Mouse (Mus musculus) G1E (cell line): ENCODE measurements at regions not wholly inside any gene's neighbourhood (a gene's known extent, or its start where the extent isn't known, plus 50 kb on each side); places are given as distances from the start of the nearest gene placed in this dataset.

Experiments
- ATAC-seq: 2 replicates; pipeline ENCODE4 v1.8.0; 2016; ENCODE audit warnings: mild to moderate bottlenecking; ENCODE audit not compliant: insufficient number of reproducible peaks, poor library complexity, low FRiP score, severe bottlenecking; ENCODE audit errors: extremely low read depth
- DNase-seq: peaks from one replicate; pipeline ENCODE4 v3.0.0; 2012; ENCODE audit warnings: low spot score
- H3K27me3 ChIP-seq: 2 replicates; pipeline ENCODE4 v1.6.1; 2012; ENCODE audit warnings: mild to moderate bottlenecking, low read length, inconsistent platforms; ENCODE audit not compliant: insufficient read depth
- H3K36me3 ChIP-seq: replicated peaks from 2 replicates; pipeline ENCODE3; 2012; ENCODE audit warnings: mild to moderate bottlenecking, inconsistent platforms
- H3K4me1 ChIP-seq: 2 replicates; pipeline ENCODE4 v1.6.1; 2012; ENCODE audit warnings: low read depth, low read length, inconsistent platforms, mixed read lengths; ENCODE audit not compliant: insufficient read depth
- H3K4me3 ChIP-seq: 2 replicates; pipeline ENCODE4 v1.5.1; 2012; ENCODE audit warnings: low read depth, mild to moderate bottlenecking, inconsistent platforms, low read length, moderate library complexity, mixed read lengths
- H3K9me3 ChIP-seq: replicated peaks from 2 replicates; pipeline ENCODE4 v1.6.1; 2012; ENCODE audit warnings: inconsistent platforms
- CTCF ChIP-seq: IDR thresholded peaks from 2 replicates; pipeline ENCODE4 v1.5.1; 2012; ENCODE audit warnings: low read depth, low read length, inconsistent platforms, mixed read lengths
- GATA1 ChIP-seq: IDR thresholded peaks from 2 replicates; pipeline ENCODE4 v1.6.1; 2012; ENCODE audit warnings: borderline replicate concordance, low read length, inconsistent platforms, mixed read lengths
- GATA2 ChIP-seq: IDR thresholded peaks from 2 replicates; pipeline ENCODE4 v1.6.1; 2012; ENCODE audit warnings: low read depth, low read length, inconsistent platforms, borderline replicate concordance
- POLR2AphosphoS5 ChIP-seq: IDR thresholded peaks from 2 replicates; pipeline ENCODE4 v1.6.1; 2012; ENCODE audit warnings: low read depth, low read length, inconsistent platforms; ENCODE audit not compliant: insufficient replicate concordance
- TAL1 ChIP-seq: conservative IDR thresholded peaks from 2 replicates; pipeline ENCODE4 v1.6.1; 2012; ENCODE audit warnings: low read depth, low read length, inconsistent platforms, mixed read lengths

DNA sequence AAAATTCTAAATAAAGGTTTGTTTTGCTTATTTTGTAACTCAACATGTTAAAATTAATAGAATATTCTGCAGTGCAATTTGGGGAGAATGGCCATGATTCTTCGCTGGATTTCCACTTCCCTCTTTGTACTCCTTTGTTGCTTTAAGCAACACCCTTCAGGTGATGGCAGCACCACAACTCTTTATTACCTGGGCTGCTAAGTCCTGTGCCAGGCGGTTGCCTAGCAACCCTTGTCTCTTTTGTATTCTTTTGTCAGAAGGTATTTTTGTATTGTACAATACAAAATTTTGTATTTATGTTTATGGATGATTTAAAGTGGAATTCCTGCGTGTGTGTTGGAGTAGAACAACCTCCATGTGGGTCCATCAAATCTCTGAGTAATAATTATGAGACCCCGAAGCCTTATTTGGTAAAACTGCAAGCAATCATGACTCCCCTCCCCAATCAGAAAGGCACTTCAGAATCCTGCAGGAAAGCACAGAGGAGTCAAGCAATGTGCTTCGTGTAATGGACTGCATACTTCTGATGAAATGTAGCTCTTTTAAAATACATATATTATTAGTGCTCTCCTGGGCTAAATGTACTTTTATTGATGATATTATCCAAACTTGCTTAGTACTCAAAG, 144.5 kb upstream of the Fam98a start:
- Histone ChIP-seq H3K4me1 (no peaks in the 10 kb centered on the region), H3K36me3 (no peaks in the 10 kb centered on the region), H3K9me3 (no peaks in the 10 kb centered on the region; the same call in 1 of the 2 replicates), H3K27me3 (no peaks in the 10 kb centered on the region), H3K4me3 (no peak overlapping the region)
- no peak for DNase-seq
- TF ChIP-seq GATA1: no peak
- TF ChIP-seq TAL1: no peak
- TF ChIP-seq CTCF: no peak
- TF ChIP-seq GATA2: no peak
- TF ChIP-seq POLR2AphosphoS5: no peak
- no peak for ATAC-seq

DNA sequence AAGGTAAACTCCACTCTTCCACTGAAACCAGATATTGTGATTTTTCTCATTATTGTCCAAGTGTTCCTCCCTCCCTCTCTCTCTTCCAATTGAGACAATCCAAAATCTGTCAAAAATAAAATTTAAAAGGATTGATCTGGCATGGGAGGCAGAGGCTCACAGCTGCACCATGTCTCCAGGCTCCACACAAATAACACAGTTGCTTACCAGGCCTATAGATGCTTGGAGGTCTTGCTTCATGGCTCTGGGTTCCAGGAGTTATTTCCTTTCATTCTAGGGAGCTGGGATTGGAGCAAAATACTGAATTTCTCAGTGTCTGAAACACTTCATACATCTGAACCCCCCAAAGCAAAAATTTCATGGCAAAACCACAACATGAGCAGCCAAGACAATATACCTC, 134.2 kb upstream of the Fam98a start:
- no peak overlapping the region for H3K4me3 ChIP-seq
- H3K4me1 ChIP-seq: no peaks in the 10 kb centered on the region
- ATAC-seq (no peak), DNase-seq (no peak)
- no peak for TF ChIP-seq TAL1
- no peak for TF ChIP-seq GATA2
- no peak for TF ChIP-seq POLR2AphosphoS5
- TF ChIP-seq GATA1: no peak
- no peak for TF ChIP-seq CTCF
- no peaks in the 10 kb centered on the region for H3K36me3 ChIP-seq
- H3K9me3 ChIP-seq: peaks cover 4% of the 10 kb centered on the region; the same call in 1 of the 2 replicates
- H3K27me3 ChIP-seq: no peaks in the 10 kb centered on the region

GRCm38 (mm10) chr17:75646982-75647381, 95.2 kb upstream of the Fam98a start:
- DNase-seq (no peak), ATAC-seq (no peak)
- H3K27me3 ChIP-seq: no peaks in the 10 kb centered on the region
- H3K36me3 ChIP-seq: no peaks in the 10 kb centered on the region
- no peaks in the 10 kb centered on the region for H3K4me1 ChIP-seq
- peaks cover 13% of the 10 kb centered on the region for H3K9me3 ChIP-seq
- TF ChIP-seq TAL1: no peak
- no peak for TF ChIP-seq CTCF
- TF ChIP-seq GATA1: no peak
- no peak for TF ChIP-seq GATA2
- no peak for TF ChIP-seq POLR2AphosphoS5
- no peak overlapping the region for H3K4me3 ChIP-seq

GRCm38 (mm10) chr17:75644698-75645097, 93.0 kb upstream of the Fam98a start:
- H3K4me1 ChIP-seq: no peaks in the 10 kb centered on the region
- H3K9me3 ChIP-seq: peaks cover 17% of the 10 kb centered on the region
- ATAC-seq (no peak), DNase-seq (no peak)
- no peaks in the 10 kb centered on the region for H3K27me3 ChIP-seq
- TF ChIP-seq GATA2 (no peak), TAL1 (no peak), POLR2AphosphoS5 (no peak), GATA1 (no peak), CTCF (no peak)
- H3K4me3 ChIP-seq: no peak overlapping the region
- no peaks in the 10 kb centered on the region for H3K36me3 ChIP-seq

- no peak overlapping the region for H3K4me3 ChIP-seq
- DNase-seq (no peak), ATAC-seq (no peak)
- H3K27me3 ChIP-seq: no peaks in the 10 kb centered on the region
- H3K36me3 ChIP-seq: no peaks in the 10 kb centered on the region
- H3K4me1 ChIP-seq: no peaks in the 10 kb centered on the region
- peaks cover 14% of the 10 kb centered on the region for H3K9me3 ChIP-seq
- no peak for TF ChIP-seq GATA2
- no peak for TF ChIP-seq CTCF
- TF ChIP-seq TAL1: no peak
These were observed 90.6 kb upstream of the Fam98a start for GRCm38 (mm10) chr17:75642311-75642710.

DNA sequence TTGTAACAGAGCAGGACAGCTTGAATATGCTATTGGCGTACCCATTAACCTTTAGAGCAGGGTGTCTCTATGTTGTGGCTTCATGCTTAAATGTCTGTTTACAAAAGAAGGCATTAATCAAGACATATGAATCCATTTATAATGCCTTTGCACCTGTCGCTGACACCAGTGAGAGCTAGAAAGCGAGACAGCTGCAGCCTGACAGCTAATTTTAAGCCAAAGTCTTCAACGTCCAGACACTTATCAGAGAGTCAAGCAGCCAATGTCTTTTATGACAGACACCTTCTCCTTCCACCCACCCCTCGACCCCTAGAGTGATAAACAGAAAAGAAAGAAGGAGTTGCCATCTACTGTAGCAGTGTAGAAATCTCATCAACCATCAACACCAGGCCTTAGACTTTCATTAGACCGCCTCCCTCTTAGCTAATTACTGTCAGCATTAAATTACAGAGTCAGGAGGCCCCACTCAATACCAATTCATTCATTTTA, 89.3 kb upstream of the Fam98a start:
- Histone ChIP-seq H3K4me1 (no peaks in the 10 kb centered on the region), H3K9me3 (peaks cover 10% of the 10 kb centered on the region)
- no peak for ATAC-seq

More for the DNA sequence above, 89.3 kb upstream of the Fam98a start:
- H3K27me3 ChIP-seq: no peaks in the 10 kb centered on the region
- DNase-seq: no peak
- H3K36me3 ChIP-seq: no peaks in the 10 kb centered on the region
- TF ChIP-seq POLR2AphosphoS5 (no peak), GATA1 (no peak), GATA2 (no peak), TAL1 (no peak), CTCF (no peak)
- H3K4me3 ChIP-seq: no peak overlapping the region
